Mouse (Mus musculus) MEL (cell line): ENCODE measurements around the gene Iqsec3.

Experiments used
- BHLHE40 ChIP-seq: IDR thresholded peaks from 2 replicates; pipeline ENCODE4 v1.6.1; 2012; ENCODE audit warnings: low read depth, mild to moderate bottlenecking, inconsistent platforms, low read length, improper control_type of control experiment, borderline replicate concordance
- CHD1 ChIP-seq: IDR thresholded peaks from 2 replicates; pipeline ENCODE4 v1.6.1; 2012; ENCODE audit warnings: low read depth, mild to moderate bottlenecking, inconsistent platforms, low read length, improper control_type of control experiment
- CTCF ChIP-seq, 3 experiments: IDR thresholded peaks in 2 of 3; conservative IDR thresholded peaks in 1 of 3; 2 replicates each; pipeline ENCODE4 v1.5.1; 2011 to 2012; ENCODE audit warnings: low read length in 3 of 3, low read depth in 2 of 3, mild to moderate bottlenecking in 2 of 3, improper control_type of control experiment in 1 of 3, inconsistent platforms in 1 of 3, mixed read lengths in 1 of 3, moderate library complexity in 1 of 3; ENCODE audit not compliant: control insufficient read depth in 1 of 3, insufficient read depth in 1 of 3, poor library complexity in 1 of 3, severe bottlenecking in 1 of 3
- POLR2A ChIP-seq, 2 experiments: IDR thresholded peaks; 2 replicates each; pipeline ENCODE4 v1.6.1; 2011 to 2012; ENCODE audit warnings: low read length in 2 of 2, mild to moderate bottlenecking in 2 of 2, control low read depth in 1 of 2, improper control_type of control experiment in 1 of 2, low read depth in 1 of 2, moderate library complexity in 1 of 2; ENCODE audit not compliant: control insufficient read depth in 1 of 2, insufficient read depth in 1 of 2, poor library complexity in 1 of 2

- TF ChIP-seq POLR2A (IDR thresholded peaks at IDR 0.05; ENCODE audit: control insufficient read depth in 1 of 2, insufficient read depth in 1 of 2, low read depth in 1 of 2, low read length in 2 of 2, poor library complexity in 1 of 2): no peak
- TF ChIP-seq CTCF (IDR thresholded peaks at IDR 0.05 in 2 of 3, conservative IDR thresholded peaks at IDR 0.05 in 1 of 3; ENCODE audit: control insufficient read depth in 1 of 3, insufficient read depth in 1 of 3, low read depth in 2 of 3, low read length in 3 of 3, poor library complexity in 1 of 3, severe bottlenecking in 1 of 3): no peak
- TF ChIP-seq CHD1: no peak
- TF ChIP-seq BHLHE40: no peak
These were observed 48.7 kb upstream of the Iqsec3 start for GRCm38 (mm10) chr6:121522106-121522705.
